Mouse (Mus musculus) forebrain, embryonic 14.5 days (tissue): ENCODE results near the gene Mr1. TPM values are rescaled to one million over a fixed set of nuclear protein-coding genes. Genes with fewer than 3 reads are reported as not detected.
A peak's percentile ranks its signal among the peaks of the same experiment; 100 is the strongest.

Experiments used
- ATAC-seq: fragments of 200-750 bp; cut with Nextera tagmentation; 2 replicates; pipeline ENCODE4 v1.8.0; 2017; ENCODE audit warnings: mild to moderate bottlenecking, moderate library complexity
- DNase-seq: peaks from one replicate; pipeline ENCODE4 v3.0.0-alpha.2; 2015; ENCODE audit warnings: low spot score
- H3K27ac ChIP-seq: fragments of 300-500 bp; sonication (generic); 2 replicates; pipeline ENCODE4 v1.5.1; 2014; ENCODE audit warnings: low read depth, mild to moderate bottlenecking, control low read depth, low read length, moderate library complexity
- H3K27me3 ChIP-seq: fragments of 300-500 bp; sonication (generic); replicated peaks from 2 replicates; pipeline ENCODE4 v1.6.1; 2014; ENCODE audit warnings: low read length, control low read depth, mixed read lengths; ENCODE audit not compliant: control insufficient read depth, insufficient read depth
- H3K36me3 ChIP-seq: fragments of 300-500 bp; sonication (generic); 2 replicates; pipeline ENCODE4 v1.6.1; 2014; ENCODE audit warnings: low read length, control low read depth; ENCODE audit not compliant: control insufficient read depth, insufficient read depth
- H3K4me1 ChIP-seq: fragments of 300-500 bp; sonication (generic); 2 replicates; pipeline ENCODE4 v1.6.1; 2014; ENCODE audit warnings: antibody characterized with exemption, low read length, control low read depth; ENCODE audit not compliant: control insufficient read depth, insufficient read depth
- H3K4me2 ChIP-seq: fragments of 300-500 bp; sonication (generic); 2 replicates; pipeline ENCODE4 v1.6.1; 2014; ENCODE audit warnings: mild to moderate bottlenecking, control low read depth, low read length
- H3K4me3 ChIP-seq: fragments of 300-500 bp; sonication (generic); 2 replicates; pipeline ENCODE4 v1.5.1; 2014; ENCODE audit warnings: low read depth, low read length, control low read depth
- H3K9ac ChIP-seq: fragments of 300-500 bp; sonication (generic); 2 replicates; pipeline ENCODE4 v1.6.1; 2014; ENCODE audit warnings: mild to moderate bottlenecking, low read length, control low read depth, moderate library complexity
- H3K9me3 ChIP-seq: fragments of 300-500 bp; sonication (generic); replicated peaks from 2 replicates; pipeline ENCODE4 v1.6.1; 2016; ENCODE audit warnings: low read length, control low read depth, mixed read lengths; ENCODE audit not compliant: control insufficient read depth
- WGBS: fragments of 180-500 bp; shearing (Covaris S2); extraction: QIAGEN DNeasy Blood & Tissue Kit; methylation state at CpG from one replicate; pipeline ENCODE4 v1.1.7; 2014; 5-methylcytosine and 5-hydroxymethylcytosine counted together
- polyA plus RNA-seq: library from polyadenylated mRNA; unstranded; fragments of >200 nt; fragmentation: Nextera tagmentation; extraction: Ambion mirVana; gene quantifications from 2 replicates; pipeline ENCODE4 v1.2.1, GENCODE M21; 2014

Gene Mr1
- polyA plus RNA-seq, 1 experiment from 2014 or later: 1.2 TPM

DNA sequence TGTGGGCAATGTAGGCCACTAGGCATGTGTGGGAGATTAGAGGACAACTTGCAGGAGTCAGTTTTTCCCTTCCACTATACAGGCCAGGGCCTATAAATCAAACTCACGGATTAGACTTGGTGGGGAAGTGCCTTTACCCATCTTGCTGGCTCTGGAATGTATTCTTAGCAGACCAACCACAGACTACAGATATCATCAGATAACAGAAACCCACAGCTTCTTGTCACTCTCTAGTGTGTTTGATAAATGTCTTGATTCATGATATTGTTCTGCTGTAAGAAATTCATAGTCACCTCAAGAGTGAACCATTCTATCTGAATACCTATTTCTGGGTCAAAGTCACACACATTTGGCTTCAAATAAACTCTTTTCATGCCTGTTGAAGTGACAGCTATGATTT lies 26.9 kb downstream of the Mr1 start:
- ATAC-seq (no peak), DNase-seq (no peak)
- Histone ChIP-seq H3K27ac (no peak overlapping the region), H3K4me2 (no peak overlapping the region), H3K9ac (no peak overlapping the region), H3K4me3 (no peak overlapping the region), H3K36me3 (no peaks in the 10 kb centered on the region), H3K9me3 (no peaks in the 10 kb centered on the region), H3K27me3 (no peaks in the 10 kb centered on the region), H3K4me1 (no peaks in the 10 kb centered on the region)
- WGBS: 85% methylated on average over 1 of the region's 1 CpGs

DNA sequence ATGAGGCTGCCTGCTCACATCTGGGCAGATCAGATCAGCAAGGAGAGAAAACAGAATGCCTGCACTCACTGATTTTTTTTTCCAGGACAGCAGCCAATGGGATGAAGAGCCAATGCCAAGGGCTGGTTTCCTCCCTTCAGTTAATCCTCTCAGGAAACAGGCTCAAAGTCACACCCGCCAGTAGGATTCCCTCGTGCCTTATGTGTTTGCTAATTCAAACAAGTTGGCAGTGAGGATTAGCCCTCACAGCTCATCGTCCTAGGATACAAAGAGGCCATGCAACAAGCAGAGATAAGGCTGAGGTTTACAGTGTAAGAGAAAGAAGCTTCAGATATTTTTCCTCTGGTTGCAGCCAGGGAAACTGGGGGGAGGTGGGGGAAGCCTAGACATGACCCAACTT lies 32.7 kb downstream of the Mr1 start:
- H3K36me3 ChIP-seq: no peaks in the 10 kb centered on the region
- no peak overlapping the region for H3K9ac ChIP-seq
- H3K4me2 ChIP-seq: no peak overlapping the region
- no peak overlapping the region for H3K27ac ChIP-seq
- DNase-seq: peak; percentile 64
- ATAC-seq: no peak; the same call in 1 of the 2 replicates
- H3K27me3 ChIP-seq: no peaks in the 10 kb centered on the region
- no peaks in the 10 kb centered on the region for H3K9me3 ChIP-seq
- no peak overlapping the region for H3K4me3 ChIP-seq
- H3K4me1 ChIP-seq: peaks cover 31% of the 10 kb centered on the region
- 18% methylated on average over 3 of the region's 3 CpGs for WGBS

DNA sequence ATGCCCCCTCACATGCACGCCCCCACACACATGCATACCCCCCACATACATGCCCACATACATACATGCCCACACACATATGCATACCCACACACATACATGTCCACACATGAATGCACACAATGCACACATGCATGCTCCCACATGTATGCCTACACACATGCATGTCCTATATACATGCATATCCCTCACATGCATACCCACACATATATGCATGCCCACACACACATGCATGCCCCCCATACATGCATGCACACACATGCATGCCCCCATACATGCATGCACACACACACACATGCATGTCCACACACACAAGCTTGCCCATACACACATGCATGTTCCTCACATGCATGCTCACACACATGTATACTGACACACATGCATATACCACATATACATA lies 33.7 kb downstream of the Mr1 start:
- Histone ChIP-seq H3K4me2 (no peak overlapping the region), H3K27ac (no peak overlapping the region), H3K27me3 (no peaks in the 10 kb centered on the region), H3K9ac (no peak overlapping the region), H3K36me3 (no peaks in the 10 kb centered on the region), H3K9me3 (no peaks in the 10 kb centered on the region), H3K4me3 (no peak overlapping the region), H3K4me1 (peaks cover 31% of the 10 kb centered on the region)
- WGBS: 81% methylated on average over 1 of the region's 1 CpGs
- ATAC-seq: no peak
- no peak for DNase-seq

GRCm38 (mm10) chr1:155112118-155112517 lies 34.5 kb downstream of the Mr1 start:
- Histone ChIP-seq H3K27ac (no peak overlapping the region), H3K36me3 (no peaks in the 10 kb centered on the region), H3K9ac (no peak overlapping the region), H3K9me3 (no peaks in the 10 kb centered on the region), H3K4me2 (no peak overlapping the region), H3K4me1 (peaks cover 31% of the 10 kb centered on the region), H3K27me3 (no peaks in the 10 kb centered on the region), H3K4me3 (no peak overlapping the region)
- WGBS: 20% methylated on average over 4 of the region's 4 CpGs
- DNase-seq (no peak), ATAC-seq (0 out of 2 replicates have a peak, but pooled peaks have one; percentile 10)

DNA sequence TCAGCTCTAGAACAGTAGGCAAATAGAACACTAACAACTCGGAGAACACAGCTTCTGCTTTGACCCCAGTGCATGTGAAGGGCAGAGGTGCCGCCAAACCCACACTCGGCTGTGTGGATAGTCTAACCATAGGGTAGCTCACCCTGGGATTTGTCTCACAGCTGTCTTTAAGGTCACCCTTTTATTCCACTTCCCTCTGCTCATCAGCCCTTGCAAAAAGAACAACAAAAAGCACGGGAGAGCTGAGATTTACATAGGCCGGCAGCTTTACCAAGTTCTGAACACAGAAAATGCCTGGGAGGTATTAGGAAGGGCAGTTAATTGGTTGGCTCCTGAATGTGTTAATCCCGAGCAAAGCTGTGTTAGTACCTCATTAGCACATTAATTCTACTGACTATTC lies 35.1 kb downstream of the Mr1 start:
- peak; percentile 86 for DNase-seq
- H3K27me3 ChIP-seq: no peaks in the 10 kb centered on the region
- 3% methylated on average over 6 of the region's 6 CpGs for WGBS
- peaks cover 31% of the 10 kb centered on the region for H3K4me1 ChIP-seq
- no peaks in the 10 kb centered on the region for H3K36me3 ChIP-seq
- H3K4me3 ChIP-seq: no peak overlapping the region
- no peaks in the 10 kb centered on the region for H3K9me3 ChIP-seq
- no peak overlapping the region for H3K4me2 ChIP-seq
- peak overlapping the region; percentile 5; the same call in 1 of the 2 replicates for H3K27ac ChIP-seq
- ATAC-seq: peak; percentile 69
- H3K9ac ChIP-seq: no peak overlapping the region

- no peaks in the 10 kb centered on the region for H3K36me3 ChIP-seq
- peak overlapping the region; percentile 45 for H3K9ac ChIP-seq
- ATAC-seq: 0 out of 2 replicates have a peak, but pooled peaks have one; percentile 6
- H3K27ac ChIP-seq: peak overlapping the region; percentile 66
- peak; percentile 48 for DNase-seq
- no peaks in the 10 kb centered on the region for H3K27me3 ChIP-seq
- H3K4me2 ChIP-seq: peak overlapping the region; percentile 24; the same call in 1 of the 2 replicates
- 16% methylated on average over 18 of the region's 18 CpGs for WGBS
- no peaks in the 10 kb centered on the region for H3K9me3 ChIP-seq
- no peak overlapping the region for H3K4me3 ChIP-seq
- H3K4me1 ChIP-seq: peaks cover 31% of the 10 kb centered on the region
These were observed 36.9 kb downstream of the Mr1 start for GRCm38 (mm10) chr1:155109387-155110350.

DNA sequence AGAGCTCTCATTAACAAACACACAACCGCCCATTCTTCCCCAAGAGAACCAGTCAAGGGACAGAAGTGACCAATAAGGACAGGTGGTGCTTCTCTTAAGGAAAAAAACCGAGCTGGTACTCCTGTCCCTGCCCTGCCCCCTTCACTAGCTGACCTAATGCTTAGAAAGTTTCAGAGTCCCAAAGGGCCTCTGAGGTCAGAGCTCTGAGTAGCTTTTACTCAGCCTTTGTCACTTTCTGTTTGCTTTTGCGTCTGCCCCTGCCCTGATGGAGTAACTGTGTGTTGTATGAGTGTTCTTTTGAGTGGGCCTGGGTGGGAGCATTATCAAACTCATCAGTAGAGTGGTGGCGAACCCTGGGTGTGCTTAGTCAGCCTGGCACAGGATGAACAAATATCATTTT lies 38.2 kb downstream of the Mr1 start:
- H3K4me1 ChIP-seq: peaks cover 26% of the 10 kb centered on the region
- no peaks in the 10 kb centered on the region for H3K36me3 ChIP-seq
- H3K27me3 ChIP-seq: no peaks in the 10 kb centered on the region
- ATAC-seq (no peak), DNase-seq (no peak)
- H3K4me2 ChIP-seq: no peak overlapping the region
- H3K4me3 ChIP-seq: no peak overlapping the region
- 38% methylated on average over 4 of the region's 4 CpGs for WGBS
- no peak overlapping the region for H3K9ac ChIP-seq
- H3K9me3 ChIP-seq: no peaks in the 10 kb centered on the region
- H3K27ac ChIP-seq: no peak overlapping the region

- Histone ChIP-seq H3K4me2 (no peak overlapping the region), H3K4me3 (no peak overlapping the region), H3K27me3 (no peaks in the 10 kb centered on the region), H3K9ac (no peak overlapping the region), H3K27ac (no peak overlapping the region), H3K36me3 (no peaks in the 10 kb centered on the region), H3K4me1 (peaks cover 25% of the 10 kb centered on the region), H3K9me3 (no peaks in the 10 kb centered on the region)
- DNase-seq: no peak
- 56% methylated on average over 5 of the region's 5 CpGs for WGBS
- ATAC-seq: no peak
These were observed 38.8 kb downstream of the Mr1 start for GRCm38 (mm10) chr1:155107843-155108242.

DNA sequence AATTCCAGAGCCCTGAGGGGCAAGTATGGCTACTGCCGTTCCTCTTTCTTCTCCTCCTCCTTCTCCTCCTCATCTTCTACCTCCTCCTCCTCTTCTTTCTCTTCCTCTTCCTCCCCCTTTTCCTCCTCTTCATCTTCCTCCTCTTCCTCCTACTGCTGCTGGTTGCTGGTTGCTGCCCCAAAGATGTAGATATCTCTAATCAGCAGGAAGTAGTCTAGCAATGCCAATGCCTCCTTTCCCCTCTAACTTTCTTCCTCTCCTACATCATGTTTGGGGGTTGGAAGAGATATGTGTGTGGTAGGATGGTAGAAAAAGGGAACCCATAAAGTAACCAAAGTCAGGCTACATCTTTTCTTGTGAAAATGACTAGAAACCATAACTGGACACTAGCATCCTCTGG lies 40.3 kb downstream of the Mr1 start:
- Histone ChIP-seq H3K4me2 (no peak overlapping the region), H3K9ac (no peak overlapping the region), H3K27ac (no peak overlapping the region), H3K9me3 (no peaks in the 10 kb centered on the region), H3K36me3 (no peaks in the 10 kb centered on the region), H3K27me3 (no peaks in the 10 kb centered on the region), H3K4me3 (no peak overlapping the region), H3K4me1 (peaks cover 14% of the 10 kb centered on the region)
- 100% methylated on average over 1 of the region's 1 CpGs for WGBS
- ATAC-seq (no peak), DNase-seq (no peak)
